Mouse (Mus musculus) limb, embryonic 15.5 days (tissue): ENCODE data around the gene Fam104a. TPM values are rescaled to one million over a fixed set of nuclear protein-coding genes. Genes with fewer than 3 reads are reported as not detected.

Experiments used
- ATAC-seq: fragments of 200-750 bp; cut with Nextera tagmentation; 2 replicates; pipeline ENCODE4 v1.8.0; 2017; ENCODE audit warnings: low read depth, moderate TSS enrichment; ENCODE audit not compliant: insufficient number of reproducible peaks, low FRiP score, low TSS enrichment
- H3K27ac ChIP-seq: fragments of 300-500 bp; sonication (generic); 2 replicates; pipeline ENCODE4 v1.5.1; 2015; ENCODE audit warnings: moderate library complexity, mild to moderate bottlenecking, inconsistent platforms
- H3K27me3 ChIP-seq: fragments of 300-500 bp; sonication (generic); 2 replicates; pipeline ENCODE4 v1.6.1; 2015; ENCODE audit warnings: inconsistent platforms
- H3K36me3 ChIP-seq: fragments of 300-500 bp; sonication (generic); 2 replicates; pipeline ENCODE4 v1.6.1; 2015; ENCODE audit warnings: inconsistent platforms
- H3K4me1 ChIP-seq: fragments of 300-500 bp; sonication (generic); 2 replicates; pipeline ENCODE4 v1.6.1; 2015; ENCODE audit warnings: inconsistent platforms
- H3K4me2 ChIP-seq: fragments of 300-500 bp; sonication (generic); 2 replicates; pipeline ENCODE4 v1.6.1; 2015; ENCODE audit warnings: mild to moderate bottlenecking, inconsistent platforms
- H3K4me3 ChIP-seq: fragments of 300-500 bp; sonication (generic); 2 replicates; pipeline ENCODE4 v1.5.1; 2015; ENCODE audit warnings: mild to moderate bottlenecking, inconsistent platforms
- H3K9ac ChIP-seq: fragments of 300-500 bp; sonication (generic); 2 replicates; pipeline ENCODE4 v1.6.1; 2015; ENCODE audit warnings: inconsistent platforms
- H3K9me3 ChIP-seq: fragments of 300-500 bp; sonication (generic); 2 replicates; pipeline ENCODE4 v1.6.1; 2016; ENCODE audit warnings: inconsistent platforms
- WGBS: fragments of 180-500 bp; shearing (Covaris S2); methylation state at CpG from one replicate; pipeline ENCODE4 v1.1.7; 2015; 5-methylcytosine and 5-hydroxymethylcytosine counted together
- polyA plus RNA-seq: library from polyadenylated mRNA; unstranded; fragments of >200 nt; fragmentation: Nextera tagmentation; extraction: Ambion mirVana; gene quantifications from 2 replicates; pipeline ENCODE4 v1.2.1, GENCODE M21; 2015

Gene Fam104a
- 45.6 and 46.0 TPM in 2 replicates for polyA plus RNA-seq

- Histone ChIP-seq H3K9ac (peak within 1 kb of the TSS; percentile 96), H3K36me3 (peaks cover 17% of the 10 kb centered on the region), H3K9me3 (no peaks in the 10 kb centered on the region), H3K4me2 (peak within 1 kb of the TSS; percentile 74), H3K27me3 (no peaks in the 10 kb centered on the region), H3K4me3 (peak within 1 kb of the TSS; percentile 96), H3K27ac (peak within 1 kb of the TSS; percentile 96), H3K4me1 (peaks cover 28% of the 10 kb centered on the region)
- WGBS: under 1% methylated on average over 57 of the region's 73 CpGs
- ATAC-seq: peak; percentile 91
Measured at GRCm38 (mm10) chr11:113683957-113684706, at the start of gene Fam104a, which contains the start of gene D11Wsu47e. TSS of gene Fam104a (minus strand) at chr11:113684155. TSS of gene D11Wsu47e (plus strand) at chr11:113684412.

- H3K4me3 ChIP-seq: no peak overlapping the region
- H3K36me3 ChIP-seq: peaks cover 26% of the 10 kb centered on the region
- WGBS: 89% methylated on average over 10 of the region's 10 CpGs
- no peaks in the 10 kb centered on the region for H3K27me3 ChIP-seq
- H3K27ac ChIP-seq: no peak overlapping the region
- H3K9me3 ChIP-seq: no peaks in the 10 kb centered on the region
- ATAC-seq: no peak
- no peak overlapping the region for H3K9ac ChIP-seq
- H3K4me2 ChIP-seq: no peak overlapping the region
- peaks cover 78% of the 10 kb centered on the region for H3K4me1 ChIP-seq
Measured at GRCm38 (mm10) chr11:113731945-113732612, 48.1 kb upstream of the Fam104a start.

GRCm38 (mm10) chr11:113730879-113731278 lies 46.9 kb upstream of the Fam104a start:
- no peak for ATAC-seq
- no peak overlapping the region for H3K9ac ChIP-seq
- no peak overlapping the region for H3K27ac ChIP-seq
- H3K4me2 ChIP-seq: no peak overlapping the region
- peaks cover 36% of the 10 kb centered on the region for H3K36me3 ChIP-seq
- no peaks in the 10 kb centered on the region for H3K27me3 ChIP-seq
- H3K4me1 ChIP-seq: peaks cover 83% of the 10 kb centered on the region
- H3K4me3 ChIP-seq: no peak overlapping the region
- 68% methylated on average over 3 of the region's 3 CpGs for WGBS
- H3K9me3 ChIP-seq: no peaks in the 10 kb centered on the region

GRCm38 (mm10) chr11:113729917-113730316 lies 46.0 kb upstream of the Fam104a start:
- H3K4me1 ChIP-seq: peaks cover 82% of the 10 kb centered on the region
- no peaks in the 10 kb centered on the region for H3K27me3 ChIP-seq
- no peak for ATAC-seq
- no peak overlapping the region for H3K4me2 ChIP-seq
- H3K4me3 ChIP-seq: no peak overlapping the region
- H3K27ac ChIP-seq: no peak overlapping the region
- H3K36me3 ChIP-seq: peaks cover 38% of the 10 kb centered on the region
- H3K9ac ChIP-seq: no peak overlapping the region
- 27% methylated on average over 8 of the region's 8 CpGs for WGBS
- no peaks in the 10 kb centered on the region for H3K9me3 ChIP-seq

- no peak for ATAC-seq
- Histone ChIP-seq H3K27ac (0 out of 2 replicates have a peak overlapping the region, but pooled peaks have one; percentile 33), H3K4me3 (no peak overlapping the region), H3K9ac (no peak overlapping the region), H3K36me3 (peaks cover 41% of the 10 kb centered on the region), H3K9me3 (no peaks in the 10 kb centered on the region), H3K27me3 (no peaks in the 10 kb centered on the region), H3K4me1 (peaks cover 78% of the 10 kb centered on the region), H3K4me2 (no peak overlapping the region)
- WGBS: 80% methylated on average over 21 of the region's 21 CpGs
Measured at GRCm38 (mm10) chr11:113729239-113729638, 45.3 kb upstream of the Fam104a start.

- Histone ChIP-seq H3K4me2 (no peak overlapping the region; the same call in 1 of the 2 replicates), H3K9me3 (no peaks in the 10 kb centered on the region), H3K4me1 (peaks cover 65% of the 10 kb centered on the region), H3K27ac (peak overlapping the region; percentile 70), H3K9ac (no peak overlapping the region), H3K4me3 (no peak overlapping the region), H3K27me3 (no peaks in the 10 kb centered on the region), H3K36me3 (peaks cover 41% of the 10 kb centered on the region)
- WGBS: 35% methylated on average over 6 of the region's 6 CpGs
- ATAC-seq: no peak
Measured at GRCm38 (mm10) chr11:113727992-113728391, 44.0 kb upstream of the Fam104a start.

- no peak overlapping the region for H3K9ac ChIP-seq
- ATAC-seq: no peak
- no peak overlapping the region for H3K4me3 ChIP-seq
- H3K27ac ChIP-seq: peak overlapping the region; percentile 70
- H3K36me3 ChIP-seq: peaks cover 41% of the 10 kb centered on the region
- 35% methylated on average over 14 of the region's 14 CpGs for WGBS
- H3K4me2 ChIP-seq: no peak overlapping the region
- H3K9me3 ChIP-seq: no peaks in the 10 kb centered on the region
- H3K4me1 ChIP-seq: peaks cover 58% of the 10 kb centered on the region
- no peaks in the 10 kb centered on the region for H3K27me3 ChIP-seq
Measured at GRCm38 (mm10) chr11:113726994-113727888, 43.3 kb upstream of the Fam104a start.

- peak; percentile 38; the same call in 1 of the 2 replicates for ATAC-seq
- no peaks in the 10 kb centered on the region for H3K27me3 ChIP-seq
- WGBS: 64% methylated on average over 4 of the region's 4 CpGs
- no peak overlapping the region for H3K4me3 ChIP-seq
- peak overlapping the region; percentile 65 for H3K27ac ChIP-seq
- H3K4me2 ChIP-seq: no peak overlapping the region
- peaks cover 52% of the 10 kb centered on the region for H3K4me1 ChIP-seq
- H3K9me3 ChIP-seq: no peaks in the 10 kb centered on the region
- no peak overlapping the region for H3K9ac ChIP-seq
- H3K36me3 ChIP-seq: peaks cover 38% of the 10 kb centered on the region
Measured at GRCm38 (mm10) chr11:113725235-113726048, 41.5 kb upstream of the Fam104a start.

- 68% methylated on average over 14 of the region's 14 CpGs for WGBS
- Histone ChIP-seq H3K4me1 (peaks cover 25% of the 10 kb centered on the region), H3K4me3 (no peak overlapping the region), H3K4me2 (no peak overlapping the region), H3K9me3 (no peaks in the 10 kb centered on the region), H3K27me3 (no peaks in the 10 kb centered on the region), H3K9ac (no peak overlapping the region), H3K36me3 (peaks cover 19% of the 10 kb centered on the region), H3K27ac (no peak overlapping the region)
- ATAC-seq: no peak
Measured at GRCm38 (mm10) chr11:113722405-113723090, 38.6 kb upstream of the Fam104a start.

- H3K27me3 ChIP-seq: no peaks in the 10 kb centered on the region
- H3K9ac ChIP-seq: no peak overlapping the region
- H3K4me1 ChIP-seq: 0 out of 2 replicates have a peak, but pooled peaks cover 2% of the 10 kb centered on the region
- H3K27ac ChIP-seq: no peak overlapping the region
- no peak for ATAC-seq
- no peak overlapping the region for H3K4me3 ChIP-seq
- no peak overlapping the region for H3K4me2 ChIP-seq
- whole genome bisulfite sequencing: 73% methylated on average over 16 of the region's 16 CpGs
- H3K9me3 ChIP-seq: no peaks in the 10 kb centered on the region
- H3K36me3 ChIP-seq: no peaks in the 10 kb centered on the region
Measured at GRCm38 (mm10) chr11:113717767-113718424, 33.9 kb upstream of the Fam104a start.
